Mouse (Mus musculus) hindbrain, embryonic 15.5 days (tissue): Measurements from ENCODE around the gene Fgf12. TPM values are rescaled to one million over a fixed set of nuclear protein-coding genes. Genes with fewer than 3 reads are reported as not detected.

Experiments used
- ATAC-seq: fragments of 200-750 bp; cut with Nextera tagmentation; 2 replicates; pipeline ENCODE4 v1.8.0; 2017; ENCODE audit warnings: low read depth, moderate number of reproducible peaks, moderate TSS enrichment; ENCODE audit not compliant: low FRiP score
- H3K27ac ChIP-seq: fragments of 300-500 bp; sonication (generic); replicated peaks from 2 replicates; pipeline ENCODE4 v1.5.1; 2015; ENCODE audit warnings: mild to moderate bottlenecking, inconsistent platforms
- H3K27me3 ChIP-seq: fragments of 300-500 bp; sonication (generic); 2 replicates; pipeline ENCODE4 v1.6.1; 2015; ENCODE audit warnings: control low read depth, inconsistent platforms
- H3K36me3 ChIP-seq: fragments of 300-500 bp; sonication (generic); 2 replicates; pipeline ENCODE4 v1.6.1; 2015; ENCODE audit warnings: control low read depth, inconsistent platforms
- H3K4me1 ChIP-seq: fragments of 300-500 bp; sonication (generic); replicated peaks from 2 replicates; pipeline ENCODE4 v1.6.1; 2015; ENCODE audit warnings: control low read depth, inconsistent platforms
- H3K4me2 ChIP-seq: fragments of 300-500 bp; sonication (generic); 2 replicates; pipeline ENCODE4 v1.6.1; 2015; ENCODE audit warnings: moderate library complexity, mild to moderate bottlenecking, inconsistent platforms
- H3K4me3 ChIP-seq: fragments of 300-500 bp; sonication (generic); 2 replicates; pipeline ENCODE4 v1.5.1; 2015; ENCODE audit warnings: mild to moderate bottlenecking, inconsistent platforms
- H3K9ac ChIP-seq: fragments of 300-500 bp; sonication (generic); 2 replicates; pipeline ENCODE4 v1.6.1; 2015; ENCODE audit warnings: inconsistent platforms
- H3K9me3 ChIP-seq: fragments of 300-500 bp; sonication (generic); 2 replicates; pipeline ENCODE4 v1.6.1; 2016; ENCODE audit warnings: control low read depth, inconsistent platforms
- WGBS: fragments of 180-500 bp; shearing (Covaris S2); methylation state at CpG from one replicate; pipeline ENCODE4 v1.1.7; 2015; 5-methylcytosine and 5-hydroxymethylcytosine counted together
- polyA plus RNA-seq: library from polyadenylated mRNA; unstranded; fragments of >200 nt; fragmentation: Nextera tagmentation; extraction: Ambion mirVana; gene quantifications from 2 replicates; pipeline ENCODE4 v1.2.1, GENCODE M21; 2015

Fgf12 gene
- polyA plus RNA-seq, 1 experiment from 2014 or later: 50.9 TPM

DNA sequence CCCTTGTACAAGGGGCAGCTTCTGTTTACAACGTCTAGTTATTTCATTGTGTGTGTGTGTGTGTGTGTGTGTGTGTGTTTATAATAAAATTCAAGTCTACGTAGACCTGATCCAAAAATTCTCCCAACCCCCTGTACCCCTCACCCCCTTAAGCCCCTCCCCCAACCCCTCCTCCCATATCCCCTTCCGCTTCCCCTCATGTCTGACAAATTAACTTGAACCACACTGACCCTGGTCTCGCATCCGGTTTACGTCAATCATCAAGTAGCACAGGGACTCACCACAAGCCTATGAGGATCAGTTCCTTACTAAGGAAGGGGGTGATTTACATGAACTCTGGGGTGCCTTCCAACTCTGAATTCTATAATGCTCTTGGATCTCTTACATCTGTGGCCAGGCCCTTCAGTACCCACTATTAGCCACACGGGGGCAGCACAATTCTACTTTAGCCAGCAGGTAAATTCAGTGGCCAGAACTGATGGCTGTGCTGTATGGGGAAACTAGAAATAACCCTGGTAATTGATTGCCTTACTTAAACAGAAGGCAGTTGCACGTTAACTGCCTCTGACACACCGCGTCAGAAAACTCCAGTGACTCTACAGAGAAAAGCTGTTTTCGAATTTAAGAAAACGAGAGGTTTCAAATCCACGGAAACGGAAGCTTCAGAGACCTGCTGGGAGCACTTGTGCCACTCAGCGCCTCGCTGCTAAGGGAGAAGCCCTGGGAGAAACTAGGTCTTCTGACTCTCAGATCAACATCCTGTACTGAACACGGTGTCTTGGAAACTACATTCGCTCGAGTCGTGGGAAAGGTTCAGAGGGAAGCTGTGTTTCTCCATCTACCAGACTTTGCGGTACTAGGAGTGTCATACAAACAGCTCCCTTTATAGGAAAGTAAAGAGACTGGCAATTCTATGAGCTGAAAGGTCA, 235.0 kb downstream of the Fgf12 start:
- no peaks in the 10 kb centered on the region for H3K9me3 ChIP-seq
- H3K9ac ChIP-seq: peak overlapping the region; percentile 16; the same call in 1 of the 2 replicates
- H3K4me1 ChIP-seq: 0 out of 2 replicates have a peak, but pooled peaks cover 9% of the 10 kb centered on the region
- H3K36me3 ChIP-seq: no peaks in the 10 kb centered on the region
- H3K4me2 ChIP-seq: peak overlapping the region; percentile 58
- no peak overlapping the region; the same call in 1 of the 2 replicates for H3K27ac ChIP-seq
- WGBS: 32% methylated on average over 21 of the region's 21 CpGs
- peak; percentile 85 for ATAC-seq
- no peaks in the 10 kb centered on the region for H3K27me3 ChIP-seq
- peak overlapping the region; percentile 31 for H3K4me3 ChIP-seq

DNA sequence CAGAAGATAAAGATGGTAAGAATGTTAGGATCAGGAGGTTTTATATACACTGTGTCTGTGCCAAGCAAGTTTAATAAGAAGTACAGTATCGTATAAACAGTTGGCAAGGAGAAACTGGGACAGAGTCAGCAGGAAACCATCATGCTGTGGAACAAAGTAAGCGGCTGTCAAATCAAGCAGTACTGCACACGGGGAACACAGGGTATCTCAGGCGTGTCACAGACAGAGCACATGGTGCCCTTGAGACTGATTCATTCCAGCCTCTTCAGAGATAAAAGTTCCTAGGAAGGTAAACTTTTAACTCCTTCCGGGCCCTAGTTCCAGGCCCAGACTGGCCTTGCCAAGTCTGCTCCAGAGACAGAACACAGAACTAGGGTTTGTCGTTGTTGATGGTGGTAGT, 240.4 kb downstream of the Fgf12 start:
- H3K36me3 ChIP-seq: no peaks in the 10 kb centered on the region
- H3K9ac ChIP-seq: no peak overlapping the region
- peak; percentile 48; the same call in 1 of the 2 replicates for ATAC-seq
- no peak overlapping the region for H3K27ac ChIP-seq
- no peaks in the 10 kb centered on the region for H3K27me3 ChIP-seq
- H3K9me3 ChIP-seq: no peaks in the 10 kb centered on the region
- H3K4me2 ChIP-seq: no peak overlapping the region
- WGBS: 67% methylated on average over 6 of the region's 6 CpGs
- H3K4me3 ChIP-seq: no peak overlapping the region
- no peaks in the 10 kb centered on the region for H3K4me1 ChIP-seq

DNA sequence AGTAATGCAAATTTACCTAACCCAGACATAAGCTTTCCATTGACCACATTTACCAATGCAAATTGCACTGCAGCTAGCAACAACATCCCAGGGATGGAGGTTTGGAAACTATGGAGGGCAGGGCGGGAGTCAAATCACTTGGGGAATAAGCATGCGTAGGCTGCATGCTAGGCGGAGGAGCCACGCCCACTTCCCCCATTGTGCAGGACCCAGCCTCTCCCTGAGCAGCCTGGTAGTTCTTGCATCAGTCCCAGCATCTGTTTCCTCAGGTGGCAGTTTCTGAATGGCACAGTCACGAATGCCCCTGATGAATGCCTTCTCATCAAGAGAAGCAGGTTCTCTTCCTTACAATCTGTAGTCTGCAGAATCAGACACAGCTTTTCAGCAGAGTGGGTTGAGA, 241.5 kb downstream of the Fgf12 start:
- ATAC-seq: no peak
- 30% methylated on average over 5 of the region's 5 CpGs for WGBS

DNA sequence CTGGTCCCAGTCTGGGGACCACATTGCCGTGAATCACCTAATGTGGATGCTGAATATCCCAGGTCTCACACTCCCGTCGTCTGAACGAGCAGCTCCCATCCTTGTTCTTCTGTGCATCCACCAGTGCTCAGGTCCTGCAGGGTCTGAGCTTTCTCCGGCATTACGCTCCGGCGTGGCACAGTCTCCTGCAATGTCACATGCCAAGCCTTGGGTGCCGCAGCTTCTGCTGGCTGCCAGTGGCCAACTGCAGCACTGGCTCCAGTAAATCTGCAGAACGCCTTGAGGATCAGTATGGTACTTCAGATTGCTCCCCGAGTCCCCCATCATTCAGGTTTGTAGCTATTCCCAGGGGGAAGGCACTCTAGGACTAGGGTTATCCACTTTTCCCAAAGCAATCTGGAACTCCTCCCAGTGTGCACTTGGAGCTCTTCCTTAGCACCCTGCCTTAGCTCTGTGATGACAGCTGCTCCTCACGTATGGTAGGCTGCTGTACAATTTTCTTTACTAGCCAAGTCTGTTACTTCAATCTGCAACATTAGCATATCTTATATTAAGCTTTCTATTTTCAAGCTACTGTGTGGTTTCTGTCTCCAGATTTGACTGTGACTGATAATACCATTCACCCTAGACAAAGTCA, 254.8 kb downstream of the Fgf12 start:
- Histone ChIP-seq H3K27ac (no peak overlapping the region), H3K4me1 (no peaks in the 10 kb centered on the region), H3K4me3 (no peak overlapping the region), H3K9ac (no peak overlapping the region), H3K9me3 (no peaks in the 10 kb centered on the region), H3K27me3 (no peaks in the 10 kb centered on the region), H3K4me2 (no peak overlapping the region), H3K36me3 (no peaks in the 10 kb centered on the region)
- 90% methylated on average over 12 of the region's 12 CpGs for WGBS
- ATAC-seq: no peak

More for the DNA sequence above, 241.5 kb downstream of the Fgf12 start:
- Histone ChIP-seq H3K36me3 (no peaks in the 10 kb centered on the region), H3K4me3 (no peak overlapping the region), H3K9me3 (no peaks in the 10 kb centered on the region), H3K27me3 (no peaks in the 10 kb centered on the region), H3K4me1 (no peaks in the 10 kb centered on the region), H3K27ac (no peak overlapping the region), H3K9ac (no peak overlapping the region), H3K4me2 (no peak overlapping the region)

DNA sequence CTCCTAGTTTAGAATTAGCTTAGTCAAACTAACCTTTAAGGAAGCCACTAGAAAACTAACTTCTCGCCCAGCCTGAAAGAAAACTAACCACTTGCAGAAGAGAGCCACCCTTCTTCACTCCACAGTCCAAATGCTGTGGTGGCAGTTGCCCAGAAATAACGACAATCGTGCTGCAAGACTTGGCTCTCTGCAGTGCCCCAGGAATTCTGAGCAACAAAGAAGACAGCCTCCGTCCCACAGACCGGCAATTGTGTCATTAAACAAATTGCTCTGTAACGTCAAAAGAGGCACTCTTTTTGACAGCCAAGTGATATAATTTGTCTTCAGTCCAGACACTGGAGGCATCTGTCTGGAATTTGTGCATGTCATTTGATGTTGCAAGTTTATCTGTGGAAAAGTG, 261.2 kb downstream of the Fgf12 start:
- 20% methylated on average over 6 of the region's 6 CpGs for WGBS
- peaks cover 16% of the 10 kb centered on the region for H3K4me1 ChIP-seq
- H3K9ac ChIP-seq: no peak overlapping the region
- H3K27me3 ChIP-seq: no peaks in the 10 kb centered on the region
- H3K4me2 ChIP-seq: 0 out of 2 replicates have a peak overlapping the region, but pooled peaks have one; percentile 17
- H3K36me3 ChIP-seq: no peaks in the 10 kb centered on the region
- H3K9me3 ChIP-seq: no peaks in the 10 kb centered on the region
- ATAC-seq: no peak; the same call in 1 of the 2 replicates
- 0 out of 2 replicates have a peak overlapping the region, but pooled peaks have one; percentile 20 for H3K27ac ChIP-seq
- no peak overlapping the region for H3K4me3 ChIP-seq

GRCm38 (mm10) chr16:28490515-28490914, 262.4 kb downstream of the Fgf12 start:
- no peak overlapping the region for H3K9ac ChIP-seq
- H3K4me3 ChIP-seq: no peak overlapping the region
- peak overlapping the region; percentile 54 for H3K27ac ChIP-seq
- H3K4me1 ChIP-seq: peaks cover 16% of the 10 kb centered on the region
- peak; percentile 86 for ATAC-seq
- H3K36me3 ChIP-seq: no peaks in the 10 kb centered on the region
- no peaks in the 10 kb centered on the region for H3K9me3 ChIP-seq
- H3K4me2 ChIP-seq: no peak overlapping the region
- 7% methylated on average over 6 of the region's 6 CpGs for WGBS
- H3K27me3 ChIP-seq: no peaks in the 10 kb centered on the region

DNA sequence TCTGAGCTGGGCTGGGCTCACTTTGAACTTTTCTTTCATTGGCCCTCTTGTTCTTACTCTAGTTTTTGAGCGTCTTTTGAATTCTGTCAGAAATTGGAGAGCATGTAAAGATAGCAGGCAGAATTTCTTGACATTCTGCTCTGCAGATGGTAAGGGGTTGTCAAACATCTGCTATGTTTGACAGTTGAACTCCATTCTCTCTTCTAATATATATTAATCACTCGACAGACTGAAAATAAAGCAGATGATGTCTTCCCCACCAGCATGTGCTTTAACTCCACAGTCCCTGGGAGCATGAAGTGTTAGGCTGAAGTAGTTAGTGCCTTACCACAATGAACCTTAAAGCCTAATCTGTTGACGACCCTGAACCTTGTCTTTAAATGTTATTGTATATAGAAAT, 267.9 kb downstream of the Fgf12 start:
- WGBS: 85% methylated on average over 3 of the region's 3 CpGs
- Histone ChIP-seq H3K4me2 (no peak overlapping the region), H3K9ac (no peak overlapping the region), H3K9me3 (no peaks in the 10 kb centered on the region), H3K36me3 (no peaks in the 10 kb centered on the region), H3K27me3 (no peaks in the 10 kb centered on the region), H3K4me3 (no peak overlapping the region), H3K27ac (no peak overlapping the region), H3K4me1 (peaks cover under 1% of the 10 kb centered on the region)
- no peak for ATAC-seq

DNA sequence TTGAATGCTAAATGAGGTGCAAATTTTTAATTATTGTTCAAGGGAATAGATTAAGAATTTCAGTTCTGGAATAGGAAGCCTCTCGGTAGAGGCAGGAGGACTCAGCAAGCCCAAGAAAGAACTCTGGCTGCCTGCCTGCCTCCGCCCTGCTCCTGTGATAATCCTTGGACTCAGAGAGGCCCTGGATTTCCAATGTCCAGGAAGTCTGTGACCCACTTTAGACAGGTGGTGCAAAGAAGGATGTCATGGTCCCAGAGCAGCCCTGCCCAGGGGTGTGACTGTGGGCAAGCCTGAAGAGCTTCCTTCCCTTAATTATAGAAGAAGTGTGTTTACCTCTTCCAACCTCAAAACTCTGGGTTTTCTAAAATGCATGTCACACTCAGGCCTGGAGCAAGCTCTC, 273.8 kb downstream of the Fgf12 start:
- Histone ChIP-seq H3K4me1 (no peaks in the 10 kb centered on the region), H3K27me3 (no peaks in the 10 kb centered on the region), H3K9ac (no peak overlapping the region), H3K4me2 (no peak overlapping the region), H3K27ac (no peak overlapping the region), H3K4me3 (no peak overlapping the region), H3K9me3 (no peaks in the 10 kb centered on the region), H3K36me3 (no peaks in the 10 kb centered on the region)
- WGBS: 89% methylated on average over 2 of the region's 2 CpGs
- ATAC-seq: no peak

- ATAC-seq: no peak
- WGBS: 96% methylated on average over 4 of the region's 4 CpGs
- H3K4me1 ChIP-seq: no peaks in the 10 kb centered on the region
- no peaks in the 10 kb centered on the region for H3K9me3 ChIP-seq
- no peak overlapping the region for H3K27ac ChIP-seq
- H3K27me3 ChIP-seq: no peaks in the 10 kb centered on the region
- no peak overlapping the region for H3K4me3 ChIP-seq
- no peaks in the 10 kb centered on the region for H3K36me3 ChIP-seq
- H3K4me2 ChIP-seq: no peak overlapping the region
- no peak overlapping the region for H3K9ac ChIP-seq
These were observed 276.2 kb downstream of the Fgf12 start for GRCm38 (mm10) chr16:28476651-28477050.

- H3K9me3 ChIP-seq: no peaks in the 10 kb centered on the region
- H3K4me1 ChIP-seq: no peaks in the 10 kb centered on the region
- no peak overlapping the region for H3K27ac ChIP-seq
- 61% methylated on average over 1 of the region's 1 CpGs for WGBS
- H3K9ac ChIP-seq: no peak overlapping the region
- H3K27me3 ChIP-seq: no peaks in the 10 kb centered on the region
- no peak overlapping the region for H3K4me2 ChIP-seq
- ATAC-seq: no peak
- no peak overlapping the region for H3K4me3 ChIP-seq
- H3K36me3 ChIP-seq: no peaks in the 10 kb centered on the region
These were observed 277.3 kb downstream of the Fgf12 start for GRCm38 (mm10) chr16:28475553-28475952.

DNA sequence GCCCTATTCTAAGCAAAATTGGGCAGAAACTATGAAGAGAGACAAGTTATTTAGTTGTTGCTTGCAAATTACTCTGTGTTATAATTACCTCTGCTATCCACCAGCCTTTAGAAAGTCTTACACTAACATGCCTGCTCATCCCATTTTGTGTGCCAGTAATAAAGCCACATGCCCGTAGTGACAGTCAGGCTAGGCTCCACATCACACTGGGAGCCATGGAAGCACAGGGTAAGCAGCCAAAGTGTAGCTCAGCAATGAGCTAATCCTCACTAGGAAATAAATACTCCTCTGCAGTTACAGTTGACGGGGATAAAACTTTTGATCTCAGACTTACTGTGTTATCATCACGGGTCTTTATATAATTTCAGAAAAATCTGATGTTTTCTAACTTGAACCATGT, 298.0 kb downstream of the Fgf12 start:
- ATAC-seq: no peak
- 82% methylated on average over 3 of the region's 3 CpGs for WGBS

GRCm38 (mm10) chr16:28447114-28447455, 305.8 kb downstream of the Fgf12 start:
- Histone ChIP-seq H3K4me1 (peaks cover 16% of the 10 kb centered on the region), H3K9ac (peak overlapping the region; percentile 78), H3K36me3 (no peaks in the 10 kb centered on the region), H3K9me3 (no peaks in the 10 kb centered on the region), H3K27me3 (no peaks in the 10 kb centered on the region), H3K27ac (peak overlapping the region; percentile 90), H3K4me2 (peak overlapping the region; percentile 90), H3K4me3 (peak overlapping the region; percentile 76)
- 1% methylated on average over 4 of the region's 6 CpGs for WGBS
- ATAC-seq: peak; percentile 74

More for the DNA sequence above, 298.0 kb downstream of the Fgf12 start:
- no peak overlapping the region for H3K4me3 ChIP-seq
- no peaks in the 10 kb centered on the region for H3K36me3 ChIP-seq
- no peaks in the 10 kb centered on the region for H3K9me3 ChIP-seq
- no peaks in the 10 kb centered on the region for H3K4me1 ChIP-seq
- no peaks in the 10 kb centered on the region for H3K27me3 ChIP-seq
- H3K4me2 ChIP-seq: no peak overlapping the region
- H3K9ac ChIP-seq: no peak overlapping the region
- H3K27ac ChIP-seq: no peak overlapping the region
